Mouse (Mus musculus): ENCODE data around the gene Vill.

Vill gene
- long read RNA-seq, experiment 1: 0 reads
- long read RNA-seq, experiment 2, partial matches to known transcripts: 0 of 1 reads
- long read RNA-seq, experiment 2, other reads (novel, unspliced or antisense): 1 of 1 reads

- intact Hi-C loops (cut with DNase I): no loop called here
These were observed at the start of gene Vill for GRCm38 (mm10) chr9:119052154-119052944. TSS of gene Vill (plus strand) at chr9:119052778.

GRCm38 (mm10) chr9:119003990-119004702 is 48.4 kb upstream of the Vill start:
- intact Hi-C loops (cut with DNase I): no loop called here

GRCm38 (mm10) chr9:119004703-119005076 is 47.9 kb upstream of the Vill start:
- intact Hi-C loops (cut with DNase I): no loop called here

GRCm38 (mm10) chr9:119005303-119006029 is 47.1 kb upstream of the Vill start:
- intact Hi-C loops (cut with DNase I): no loop called here

- intact Hi-C loops (cut with DNase I): no loop called here
These were observed 45.3 kb upstream of the Vill start for GRCm38 (mm10) chr9:119007266-119007665.

GRCm38 (mm10) chr9:119008871-119009270 is 43.7 kb upstream of the Vill start:
- intact Hi-C loops (cut with DNase I): no loop called here

- intact Hi-C loops (cut with DNase I): no loop called here
These were observed 42.3 kb upstream of the Vill start for GRCm38 (mm10) chr9:119010156-119010710.

- intact Hi-C loops (cut with DNase I): no loop called here
These were observed 35.6 kb upstream of the Vill start for GRCm38 (mm10) chr9:119016785-119017507.

GRCm38 (mm10) chr9:119021731-119022130 is 30.8 kb upstream of the Vill start:
- intact Hi-C loops (cut with DNase I): no loop called here

- intact Hi-C loops (cut with DNase I): no loop called here
These were observed 27.3 kb upstream of the Vill start for GRCm38 (mm10) chr9:119025263-119025662.

- intact Hi-C loops (cut with DNase I): no loop called here
These were observed 26.7 kb upstream of the Vill start for GRCm38 (mm10) chr9:119025832-119026331.

- intact Hi-C loops (cut with DNase I): no loop called here
These were observed 25.2 kb upstream of the Vill start for GRCm38 (mm10) chr9:119027337-119027736.

GRCm38 (mm10) chr9:119028226-119029195 is 24.1 kb upstream of the Vill start:
- intact Hi-C loops (cut with DNase I): no loop called here

- intact Hi-C loops (cut with DNase I): no loop called here
These were observed 23.0 kb upstream of the Vill start for GRCm38 (mm10) chr9:119029568-119029967.

GRCm38 (mm10) chr9:119031038-119031437 is 21.5 kb upstream of the Vill start:
- intact Hi-C loops (cut with DNase I): loop anchor here (5.0 kb wide), 1 partner anchor 36 kb away; no protein-coding TSS in a partner anchor

GRCm38 (mm10) chr9:119031772-119032171 is 20.8 kb upstream of the Vill start:
- intact Hi-C loops (cut with DNase I): loop anchor here (5.0 kb wide), 1 partner anchor 36 kb away; no protein-coding TSS in a partner anchor

- intact Hi-C loops (cut with DNase I): loop anchor here (5.0 kb wide), 1 partner anchor 35 kb away; no protein-coding TSS in a partner anchor
These were observed 20.0 kb upstream of the Vill start for GRCm38 (mm10) chr9:119032538-119032937.

- intact Hi-C loops (cut with DNase I): loop anchor here (5.0 kb wide), 1 partner anchor 34 kb away; no protein-coding TSS in a partner anchor
These were observed 19.3 kb upstream of the Vill start for GRCm38 (mm10) chr9:119033111-119033921.

All from adrenal gland (tissue).